Mouse (Mus musculus): ENCODE data around the gene Glrp1. TPM values are rescaled to one million over a fixed set of nuclear protein-coding genes. Genes with fewer than 3 reads are reported as not detected.
A peak's percentile ranks its signal among the peaks of the same experiment; 100 is the strongest.

Gene Glrp1
- total and polyA plus RNA-seq, 2 experiments from 2014 or later = 0.26 TPM; not detected in 1

GRCm38 (mm10) chr1:88482142-88483099 is 27.4 kb downstream of the Glrp1 start:
- Histone ChIP-seq H3K4me3 (ENCODE audit: low read depth, low read length) (no peak overlapping the region), H3K27me3 (ENCODE audit: control insufficient read depth, insufficient read depth, low read length) (no peaks in the 10 kb centered on the region), H3K36me3 (replicated peaks; ENCODE audit: control insufficient read depth, insufficient read depth, low read length) (no peaks in the 10 kb centered on the region), H3K4me1 (ENCODE audit: control insufficient read depth, insufficient read depth) (peaks cover 7% of the 10 kb centered on the region), H3K9me3 (replicated peaks; ENCODE audit: control insufficient read depth, low read length) (no peaks in the 10 kb centered on the region), H3K27ac (ENCODE audit: low read depth) (no peak overlapping the region), H3K4me2 (ENCODE audit: low read depth, low read length) (peak overlapping the region; percentile 7; the same call in 1 of the 2 replicates), H3K9ac (replicated peaks; ENCODE audit: low read depth, low read length) (no peak overlapping the region)
- TF ChIP-seq EP300 (IDR thresholded peaks at IDR 0.05; ENCODE audit: low read depth) = no peak
- TF ChIP-seq CTCF (IDR thresholded peaks at IDR 0.05; ENCODE audit: low read depth) = no peak
- no peak for ATAC-seq (ENCODE audit: insufficient read depth, low read depth)
- 19% methylated on average over 17 of the region's 17 CpGs for WGBS
- DNase-seq (ENCODE audit: low spot score) = no peak

GRCm38 (mm10) chr1:88480594-88480993 is 29.3 kb downstream of the Glrp1 start:
- H3K9me3 ChIP-seq (replicated peaks; ENCODE audit: control insufficient read depth, low read length) = no peaks in the 10 kb centered on the region
- DNase-seq (ENCODE audit: low spot score) (no peak), ATAC-seq (ENCODE audit: insufficient read depth, low read depth) (no peak)
- peaks cover 7% of the 10 kb centered on the region for H3K4me1 ChIP-seq (ENCODE audit: control insufficient read depth, insufficient read depth)
- no peak overlapping the region for H3K4me3 ChIP-seq (ENCODE audit: low read depth, low read length)
- no peak overlapping the region for H3K9ac ChIP-seq (replicated peaks; ENCODE audit: low read depth, low read length)
- no peaks in the 10 kb centered on the region for H3K36me3 ChIP-seq (replicated peaks; ENCODE audit: control insufficient read depth, insufficient read depth, low read length)
- H3K27ac ChIP-seq (ENCODE audit: low read depth) = no peak overlapping the region
- WGBS = 91% methylated on average over 8 of the region's 8 CpGs
- no peak overlapping the region for H3K4me2 ChIP-seq (ENCODE audit: low read depth, low read length)
- no peaks in the 10 kb centered on the region for H3K27me3 ChIP-seq (ENCODE audit: control insufficient read depth, insufficient read depth, low read length)
- no peak for TF ChIP-seq CTCF (IDR thresholded peaks at IDR 0.05; ENCODE audit: low read depth)
- no peak for TF ChIP-seq EP300 (IDR thresholded peaks at IDR 0.05; ENCODE audit: low read depth)

- no peaks in the 10 kb centered on the region for H3K9me3 ChIP-seq (replicated peaks; ENCODE audit: control insufficient read depth, low read length)
- DNase-seq (ENCODE audit: low spot score) = no peak
- H3K27ac ChIP-seq (ENCODE audit: low read depth) = no peak overlapping the region
- no peaks in the 10 kb centered on the region for H3K36me3 ChIP-seq (replicated peaks; ENCODE audit: control insufficient read depth, insufficient read depth, low read length)
- WGBS = 65% methylated on average over 2 of the region's 2 CpGs
- no peak for ATAC-seq (ENCODE audit: insufficient read depth, low read depth)
- H3K27me3 ChIP-seq (ENCODE audit: control insufficient read depth, insufficient read depth, low read length) = no peaks in the 10 kb centered on the region
- no peak for TF ChIP-seq EP300 (IDR thresholded peaks at IDR 0.05; ENCODE audit: low read depth)
- no peak for TF ChIP-seq CTCF (IDR thresholded peaks at IDR 0.05; ENCODE audit: low read depth)
- H3K4me2 ChIP-seq (ENCODE audit: low read depth, low read length) = no peak overlapping the region
- H3K4me1 ChIP-seq (ENCODE audit: control insufficient read depth, insufficient read depth) = peaks cover 13% of the 10 kb centered on the region
- no peak overlapping the region for H3K9ac ChIP-seq (replicated peaks; ENCODE audit: low read depth, low read length)
- no peak overlapping the region for H3K4me3 ChIP-seq (ENCODE audit: low read depth, low read length)
Measured at GRCm38 (mm10) chr1:88478205-88478604, 31.7 kb downstream of the Glrp1 start.

- no peaks in the 10 kb centered on the region for H3K36me3 ChIP-seq (replicated peaks; ENCODE audit: control insufficient read depth, insufficient read depth, low read length)
- peaks cover 7% of the 10 kb centered on the region; the same call in 1 of the 2 replicates for H3K4me1 ChIP-seq (ENCODE audit: control insufficient read depth, insufficient read depth)
- ATAC-seq (ENCODE audit: insufficient read depth, low read depth) = no peak
- 86% methylated on average over 20 of the region's 20 CpGs for WGBS
- H3K9ac ChIP-seq (replicated peaks; ENCODE audit: low read depth, low read length) = no peak overlapping the region
- H3K4me3 ChIP-seq (ENCODE audit: low read depth, low read length) = no peak overlapping the region
- H3K27me3 ChIP-seq (ENCODE audit: control insufficient read depth, insufficient read depth, low read length) = no peaks in the 10 kb centered on the region
- no peak for DNase-seq (ENCODE audit: low spot score)
- H3K4me2 ChIP-seq (ENCODE audit: low read depth, low read length) = no peak overlapping the region
- TF ChIP-seq CTCF (IDR thresholded peaks at IDR 0.05; ENCODE audit: low read depth) (no peak), EP300 (IDR thresholded peaks at IDR 0.05; ENCODE audit: low read depth) (no peak)
- H3K27ac ChIP-seq (ENCODE audit: low read depth) = no peak overlapping the region
- H3K9me3 ChIP-seq (replicated peaks; ENCODE audit: control insufficient read depth, low read length) = no peaks in the 10 kb centered on the region
Measured at GRCm38 (mm10) chr1:88476554-88477085, 33.2 kb downstream of the Glrp1 start.

- no peaks in the 10 kb centered on the region for H3K36me3 ChIP-seq (replicated peaks; ENCODE audit: control insufficient read depth, insufficient read depth, low read length)
- 64% methylated on average over 8 of the region's 8 CpGs for WGBS
- TF ChIP-seq EP300 (IDR thresholded peaks at IDR 0.05; ENCODE audit: low read depth) (no peak), CTCF (IDR thresholded peaks at IDR 0.05; ENCODE audit: low read depth) (no peak)
- no peaks in the 10 kb centered on the region for H3K9me3 ChIP-seq (replicated peaks; ENCODE audit: control insufficient read depth, low read length)
- no peak overlapping the region for H3K4me2 ChIP-seq (ENCODE audit: low read depth, low read length)
- no peak overlapping the region for H3K4me3 ChIP-seq (ENCODE audit: low read depth, low read length)
- H3K4me1 ChIP-seq (ENCODE audit: control insufficient read depth, insufficient read depth) = peaks cover 7% of the 10 kb centered on the region; the same call in 1 of the 2 replicates
- H3K27me3 ChIP-seq (ENCODE audit: control insufficient read depth, insufficient read depth, low read length) = no peaks in the 10 kb centered on the region
- DNase-seq (ENCODE audit: low spot score) (no peak), ATAC-seq (ENCODE audit: insufficient read depth, low read depth) (no peak)
- H3K9ac ChIP-seq (replicated peaks; ENCODE audit: low read depth, low read length) = no peak overlapping the region
- no peak overlapping the region for H3K27ac ChIP-seq (ENCODE audit: low read depth)
Measured at GRCm38 (mm10) chr1:88475502-88475953, 34.3 kb downstream of the Glrp1 start.

Measured in heart, postnatal 0 days (tissue).